Mouse (Mus musculus): ENCODE data around the gene Mak.
A peak's percentile ranks its signal among the peaks of the same experiment; 100 is the strongest.

The Mak gene

DNA sequence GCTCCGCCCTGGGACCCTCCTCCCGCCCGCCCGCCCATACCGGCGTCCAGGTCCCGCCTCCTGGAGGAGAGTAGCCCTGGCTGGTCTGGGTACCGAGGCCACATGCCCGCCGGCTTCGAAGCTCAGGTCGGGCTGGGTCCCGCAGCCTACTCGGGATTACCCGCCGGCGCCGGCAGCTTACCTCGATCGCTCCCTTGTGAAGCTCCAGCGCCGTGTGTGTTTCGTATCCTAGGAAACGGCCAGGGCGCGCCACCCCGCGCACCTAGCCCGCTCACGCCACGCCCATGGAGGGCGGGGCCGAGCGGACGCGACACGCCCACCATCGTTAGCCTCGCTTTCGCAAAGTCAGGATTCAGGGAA, at the start of gene Mak:
Mak (minus strand) TSS at position 286 of the 360 bp plus-strand sequence.
- peak; percentile 18 to 40 for DNase-seq (ENCODE audit: low spot score in 2 of 2)

DNA sequence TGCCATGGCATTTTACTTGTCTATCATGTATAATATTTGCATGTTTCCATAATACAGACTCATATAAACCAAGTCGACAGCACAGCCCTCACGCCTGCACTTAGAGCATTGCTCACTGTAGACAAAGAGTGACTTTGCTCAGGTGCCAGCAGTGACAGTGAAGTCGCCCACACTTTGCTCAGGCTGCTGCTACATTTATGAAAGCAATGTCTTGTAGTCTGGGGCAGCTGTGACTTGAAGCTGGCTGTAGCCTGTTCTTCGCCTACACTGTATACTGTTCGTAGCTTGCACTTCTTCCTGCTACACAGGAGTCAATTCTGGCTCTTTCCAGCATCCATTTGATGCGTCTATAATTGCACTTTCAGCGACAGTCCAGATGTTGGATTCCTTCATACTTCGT, 49.6 kb upstream of the Mak start:
- no peak for DNase-seq (ENCODE audit: low spot score in 2 of 2)

DNA sequence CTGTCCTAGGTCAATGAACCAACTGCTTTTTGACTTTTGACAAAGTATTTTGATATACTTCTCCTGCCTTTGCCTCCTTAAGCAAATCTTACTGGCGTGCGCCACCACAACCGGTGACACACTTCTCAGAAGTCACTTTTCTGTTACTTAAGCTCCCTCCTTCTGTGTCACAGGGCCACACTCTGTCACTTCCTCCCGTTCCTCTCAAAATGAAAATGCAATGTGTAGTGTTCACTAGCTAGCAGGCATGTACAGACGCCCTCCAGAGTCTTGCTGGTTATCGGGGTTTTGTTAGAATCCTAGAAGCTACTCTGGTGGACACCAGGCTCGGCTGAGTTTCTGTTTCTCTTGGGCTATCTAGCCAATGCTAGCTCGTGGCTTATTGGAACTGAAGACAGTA, 48.8 kb upstream of the Mak start:
- no peak for DNase-seq (ENCODE audit: low spot score in 2 of 2)

DNA sequence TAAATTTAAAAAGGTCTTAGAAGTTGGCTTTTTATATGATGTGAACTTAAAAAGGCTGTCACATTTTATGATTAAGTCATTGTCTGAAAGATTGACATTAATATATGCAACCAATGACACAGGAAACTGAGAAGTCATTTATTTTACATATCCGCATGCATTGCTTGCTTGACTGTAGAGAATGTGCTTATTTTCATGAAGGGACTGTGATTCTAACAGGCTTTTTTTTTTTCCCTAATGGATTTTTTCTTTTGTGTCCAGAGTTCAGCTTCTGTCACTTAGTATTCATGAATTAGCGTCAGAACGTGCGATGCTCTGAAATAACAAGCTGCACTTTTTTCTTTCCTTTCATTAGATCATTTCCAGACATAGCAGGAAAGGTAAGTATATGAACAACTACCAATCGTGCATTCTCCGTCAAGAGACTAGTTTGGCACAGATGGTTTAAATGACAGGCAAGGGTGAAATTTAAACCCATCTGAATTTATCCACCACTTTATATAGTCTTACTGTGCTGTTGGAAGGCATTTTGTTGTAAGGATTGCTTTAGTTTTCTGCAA, 44.2 kb upstream of the Mak start:
- no peak for DNase-seq (ENCODE audit: low spot score in 2 of 2)

DNA sequence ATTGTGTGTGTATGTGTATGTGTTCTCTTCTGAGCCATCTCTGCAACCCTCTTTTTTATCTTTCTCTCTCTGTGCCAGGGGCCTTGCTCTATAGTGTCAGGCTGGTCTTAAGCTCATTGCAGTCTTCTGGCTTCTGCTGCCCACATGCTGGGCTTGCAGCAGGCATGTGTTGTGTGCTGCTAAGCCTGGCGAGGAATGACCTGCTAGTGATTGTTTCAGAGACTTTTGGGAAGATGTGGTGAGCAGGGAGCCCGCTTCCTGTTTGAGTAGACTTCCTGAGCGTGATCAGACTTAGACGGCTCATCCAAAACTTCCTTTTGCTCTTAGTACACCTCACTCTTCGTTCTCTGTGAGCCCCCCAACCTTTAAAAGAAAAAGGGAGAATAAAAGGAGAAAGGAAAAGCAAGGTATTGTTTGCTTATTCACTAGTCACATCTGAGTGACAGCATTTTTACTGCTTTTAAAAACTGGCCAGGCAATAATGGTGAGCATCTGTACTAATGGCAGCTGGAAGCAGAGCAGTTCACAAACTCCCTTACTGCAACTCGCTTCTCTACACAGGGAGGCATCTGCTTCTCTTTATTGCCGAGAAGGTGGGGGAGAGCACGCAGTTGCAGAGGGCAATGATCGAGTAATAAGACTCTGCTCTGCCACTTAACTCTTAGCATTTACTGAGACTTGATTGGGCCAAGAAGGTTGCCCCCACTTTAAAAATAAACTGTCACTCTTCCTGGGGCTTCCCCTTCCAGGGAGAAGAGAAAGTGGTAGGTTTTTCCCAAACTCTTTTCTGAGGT, 39.8 kb upstream of the Mak start:
- DNase-seq (ENCODE audit: low spot score in 2 of 2): no peak

DNA sequence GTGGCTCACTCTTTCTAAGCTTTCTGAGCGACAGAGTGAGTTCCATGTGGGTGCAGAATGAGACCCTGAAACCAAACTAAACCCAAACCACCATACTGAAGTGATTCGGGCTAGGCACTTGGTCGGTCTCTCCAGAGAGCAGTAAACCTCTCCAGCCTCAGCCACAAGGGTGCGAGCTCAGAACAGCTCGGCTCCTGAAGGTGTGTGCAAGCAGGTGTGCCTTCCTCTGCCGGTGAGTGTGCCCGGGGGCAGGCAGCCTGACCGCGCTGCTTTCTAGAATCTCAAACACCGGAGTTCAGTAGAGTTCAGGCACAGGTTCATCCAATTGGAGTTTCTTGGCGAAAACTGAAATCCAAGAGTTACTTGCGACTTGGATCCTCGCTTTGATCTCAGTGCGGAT, 34.4 kb upstream of the Mak start, which contains the start of gene Sycp2l:
Sycp2l (plus strand) TSS at position 368 of the 400 bp plus-strand sequence.
- DNase-seq (ENCODE audit: low spot score in 2 of 2): no peak

DNA sequence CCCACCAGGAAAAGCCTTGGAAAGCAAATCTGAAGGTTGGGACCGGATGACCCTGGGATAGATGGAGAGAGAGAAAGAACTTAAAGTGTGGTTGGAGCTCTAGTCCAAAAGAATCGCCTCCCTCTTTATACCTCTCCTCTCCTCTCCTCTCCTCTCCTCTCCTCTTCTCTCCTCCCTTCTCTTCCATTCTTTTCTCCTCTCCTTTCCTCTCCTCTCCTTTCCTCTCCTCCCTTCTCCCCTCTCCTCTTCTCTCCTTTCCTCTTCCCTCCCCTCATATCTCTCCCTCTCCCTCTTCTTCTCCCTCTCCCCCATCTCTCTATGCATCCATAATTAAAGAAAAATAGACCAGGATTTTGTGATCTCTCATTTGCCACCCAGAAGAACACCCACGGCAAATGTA, 31.4 kb upstream of the Mak start, which contains the start of gene Gcm2:
Gcm2 (minus strand) TSS at position 101 of the 400 bp plus-strand sequence.
- DNase-seq (ENCODE audit: low spot score in 2 of 2): no peak

DNA sequence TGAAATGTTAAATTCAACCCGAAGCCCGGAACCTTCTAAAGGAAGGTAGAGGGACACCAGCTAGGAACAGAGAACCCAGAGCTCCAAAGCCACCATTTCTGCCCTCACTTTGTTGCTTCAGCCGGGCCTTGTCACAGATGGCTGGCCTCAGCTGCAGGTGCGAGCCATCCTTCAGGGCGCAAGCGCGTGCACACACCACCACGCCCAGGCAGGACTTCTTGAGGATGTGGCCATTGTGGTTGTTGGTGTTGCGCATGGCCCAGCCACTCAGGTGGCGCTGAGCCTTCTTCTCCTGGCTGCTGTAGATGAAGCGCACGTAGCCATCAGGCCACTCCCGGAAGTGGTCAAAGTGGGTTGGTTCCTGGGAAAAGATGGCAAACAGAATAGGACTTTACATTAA, 26.0 kb upstream of the Mak start:
- DNase-seq (ENCODE audit: low spot score in 2 of 2): no peak

DNA sequence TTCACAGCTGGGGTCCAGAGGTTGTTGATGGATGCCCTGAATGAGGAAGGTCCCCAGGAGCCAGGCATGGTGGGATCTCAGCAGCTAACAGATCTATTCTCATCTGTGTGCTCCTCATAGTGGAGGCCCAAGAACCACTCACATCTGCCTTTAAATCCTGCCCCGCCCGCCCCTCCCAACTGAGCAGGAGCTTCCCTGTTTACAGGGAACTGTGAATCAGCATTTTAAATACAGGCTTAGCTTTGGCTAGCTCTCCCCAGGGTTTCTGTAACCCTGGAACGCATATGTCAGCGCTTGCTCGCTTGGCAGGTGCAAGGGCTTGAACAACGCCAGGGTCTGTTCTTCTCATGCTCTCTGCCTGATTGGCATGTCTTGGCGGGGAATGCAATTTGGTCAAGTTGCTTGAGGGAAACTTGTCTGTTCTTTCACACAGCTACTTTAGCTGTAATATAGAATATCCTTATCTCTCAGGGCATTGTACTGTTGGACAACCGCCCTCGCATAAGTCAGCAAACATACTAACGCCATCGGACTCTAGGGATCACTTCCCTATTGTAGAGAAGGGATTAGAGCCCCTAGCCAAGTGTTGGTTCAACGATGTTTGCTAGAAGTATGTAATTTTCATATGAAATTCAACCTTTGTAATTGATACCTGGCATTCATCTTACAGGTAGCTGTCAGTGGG, 24.5 kb upstream of the Mak start:
- DNase-seq (ENCODE audit: low spot score in 2 of 2): no peak

DNA sequence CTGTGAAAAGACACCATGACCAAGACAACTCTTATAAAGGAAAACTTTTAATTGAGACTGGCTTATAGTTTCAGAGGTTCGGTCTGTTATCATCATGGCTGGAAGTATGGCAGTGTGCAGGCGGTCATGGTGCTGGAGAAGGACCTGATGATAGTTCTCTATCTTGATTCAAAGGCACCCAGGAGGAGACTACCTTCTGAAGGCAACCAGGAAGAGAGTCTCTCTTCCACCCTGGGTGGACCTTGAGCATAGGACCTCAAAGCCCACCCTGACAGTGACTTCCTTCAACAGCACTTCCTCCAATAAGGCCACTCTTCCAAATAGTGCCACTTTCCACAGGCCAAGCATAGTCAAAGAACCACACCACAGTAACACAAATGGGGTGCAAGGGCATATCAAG, 20.5 kb upstream of the Mak start:
- DNase-seq (ENCODE audit: low spot score in 2 of 2): no peak

DNA sequence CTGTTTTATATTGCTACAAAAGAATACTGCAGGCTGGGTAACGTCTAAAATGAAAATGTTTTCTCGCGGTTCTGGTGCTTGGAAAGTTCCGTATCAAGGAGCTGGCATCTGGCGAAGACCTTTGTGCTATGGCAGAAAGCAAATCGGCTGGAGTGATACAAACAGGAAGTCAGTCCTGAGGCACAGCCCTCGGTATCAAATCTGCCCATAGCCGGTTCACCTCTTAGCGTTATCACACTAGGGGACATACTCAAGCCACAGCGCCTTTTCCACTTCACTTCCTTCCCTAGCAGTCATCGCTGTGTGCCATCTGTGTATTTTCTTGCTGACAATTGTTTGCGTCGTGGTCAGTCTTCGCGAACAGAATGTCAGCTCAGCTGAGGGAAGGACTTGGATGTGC, 18.8 kb upstream of the Mak start:
- no peak for DNase-seq (ENCODE audit: low spot score in 2 of 2)

DNA sequence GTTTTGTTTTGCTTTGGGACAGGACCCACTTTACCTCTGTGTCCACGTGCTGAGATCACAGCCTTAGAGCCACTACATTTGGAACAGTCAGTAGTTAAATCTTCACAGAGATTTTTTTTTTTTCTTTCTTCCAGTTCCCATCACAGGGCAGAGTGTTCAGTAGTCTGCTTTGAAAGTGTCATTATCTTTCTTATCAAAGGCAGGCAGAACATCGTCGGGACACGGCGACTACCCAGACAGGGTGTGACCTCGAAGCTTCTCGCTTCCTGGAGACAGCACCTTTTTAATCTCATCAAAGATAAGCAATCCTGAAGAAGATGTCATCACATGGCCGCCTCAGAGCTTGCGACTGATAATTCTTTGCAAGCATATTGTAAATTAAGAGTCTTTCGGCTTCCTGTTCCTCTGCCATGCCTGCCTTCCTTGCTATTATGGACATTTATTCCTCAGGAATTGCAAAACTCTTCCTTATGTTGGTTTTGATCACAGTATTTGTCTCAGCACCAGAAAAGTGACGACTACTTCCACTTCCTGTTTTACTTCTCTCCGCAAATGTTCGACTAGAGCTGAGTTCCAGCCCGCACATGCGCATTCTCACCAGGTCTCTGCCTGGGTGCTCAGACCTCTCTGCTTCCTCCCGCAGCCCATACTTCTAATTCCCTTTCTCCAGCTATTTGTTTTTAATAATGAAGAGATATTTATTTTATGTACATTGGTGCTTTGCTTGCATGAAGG, 18.0 kb upstream of the Mak start:
- peak; percentile 36 to 49 for DNase-seq (ENCODE audit: low spot score in 2 of 2)

DNA sequence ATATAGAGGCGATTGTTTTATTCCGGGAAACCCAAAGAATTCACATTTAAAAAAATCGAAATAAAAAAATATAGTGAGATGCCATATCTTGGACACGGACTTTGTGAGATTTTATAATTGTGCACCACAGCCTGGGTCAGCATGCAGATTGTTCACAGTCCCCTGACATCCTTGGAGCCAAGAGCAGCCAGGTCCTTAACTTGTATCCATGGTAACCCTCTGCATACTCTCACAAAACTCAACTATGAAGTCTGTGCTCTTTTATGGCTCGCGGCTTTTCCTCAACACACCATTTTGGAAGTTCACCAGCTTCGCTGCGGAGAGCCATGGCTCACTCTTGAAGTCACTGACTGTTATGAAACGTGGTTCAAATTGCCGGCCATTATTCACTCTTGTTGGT, 14.7 kb upstream of the Mak start:
- no peak for DNase-seq (ENCODE audit: low spot score in 2 of 2)

DNA sequence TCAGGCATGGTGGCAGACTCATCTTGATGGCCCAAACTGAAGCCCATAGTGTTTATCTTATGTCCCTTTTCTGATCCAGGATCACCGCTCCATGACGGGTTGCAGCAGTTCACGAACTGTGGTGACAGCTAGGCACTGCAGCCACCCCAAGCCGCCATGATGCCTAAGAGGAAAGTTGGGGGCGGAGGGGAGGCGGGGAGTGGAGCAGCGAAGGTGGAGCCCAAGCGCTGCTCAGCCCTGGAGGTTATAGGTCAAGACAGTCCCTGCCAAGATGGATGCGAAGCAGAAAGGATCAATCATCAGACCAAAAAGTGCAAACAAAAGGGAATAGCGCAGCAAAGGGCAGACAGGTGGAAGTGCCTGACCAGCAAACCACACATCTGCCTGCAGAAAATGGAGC, 11.8 kb upstream of the Mak start:
- DNase-seq (ENCODE audit: low spot score in 2 of 2): no peak

DNA sequence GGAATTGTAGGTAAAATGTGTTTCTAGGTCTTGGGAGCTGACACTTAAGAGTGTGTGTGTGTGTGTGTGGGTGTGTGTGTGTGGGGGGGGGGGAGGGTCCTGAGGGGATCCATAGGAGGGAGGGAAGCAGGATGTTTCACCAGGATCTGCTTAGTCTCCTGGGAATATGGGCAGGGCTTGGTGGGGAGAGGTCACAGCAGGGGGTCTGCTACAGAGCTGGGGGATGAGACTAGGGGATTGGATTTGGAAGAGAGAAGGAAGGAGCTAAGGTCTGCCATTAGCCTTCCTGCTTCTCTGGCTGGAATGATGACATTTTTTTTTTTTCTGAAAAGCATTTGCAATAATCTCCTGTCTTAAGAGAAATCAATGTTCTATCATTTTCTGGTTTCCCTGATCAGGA, 9.2 kb upstream of the Mak start:
- no peak for DNase-seq (ENCODE audit: low spot score in 2 of 2)

DNA sequence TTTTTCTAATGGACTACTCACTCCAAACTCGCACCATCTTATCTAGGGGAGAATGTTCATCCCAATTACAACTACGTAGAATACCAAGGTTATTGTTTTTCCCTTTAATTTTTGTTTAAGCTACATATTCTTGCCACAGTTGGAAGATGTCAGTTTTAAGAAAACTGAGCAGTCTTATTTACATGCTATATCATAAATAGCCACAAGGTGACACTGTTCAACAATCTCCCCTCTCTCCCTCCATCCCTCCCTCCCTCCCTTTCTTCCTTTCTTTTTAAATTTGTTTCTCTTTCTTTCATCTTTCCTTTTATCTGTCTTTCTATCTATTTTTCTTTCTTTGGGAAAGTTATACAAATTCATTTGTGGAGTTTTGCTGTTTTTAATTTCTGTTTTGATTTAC, 5.6 kb upstream of the Mak start:
- DNase-seq (ENCODE audit: low spot score in 2 of 2): no peak

DNA sequence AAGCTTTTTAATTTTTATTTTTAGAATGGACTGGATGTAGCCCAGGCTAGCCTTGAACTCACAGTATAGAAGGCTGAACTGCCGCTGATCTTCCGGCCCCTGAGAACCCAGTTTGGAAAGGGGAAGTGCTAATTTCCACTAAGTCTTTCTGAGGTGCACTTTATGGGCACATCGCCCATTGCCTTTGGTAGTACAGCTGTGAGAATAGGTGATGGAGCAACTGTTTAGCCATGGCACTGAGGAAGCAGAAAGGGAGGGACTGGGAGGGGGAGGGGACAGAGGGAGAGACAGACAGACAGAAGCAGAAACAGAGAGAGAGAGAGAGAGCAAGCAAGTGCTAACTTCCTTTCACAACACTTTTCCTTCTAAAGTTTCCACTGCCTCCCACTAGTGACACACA, 5.0 kb upstream of the Mak start:
- no peak for DNase-seq (ENCODE audit: low spot score in 2 of 2)

DNA sequence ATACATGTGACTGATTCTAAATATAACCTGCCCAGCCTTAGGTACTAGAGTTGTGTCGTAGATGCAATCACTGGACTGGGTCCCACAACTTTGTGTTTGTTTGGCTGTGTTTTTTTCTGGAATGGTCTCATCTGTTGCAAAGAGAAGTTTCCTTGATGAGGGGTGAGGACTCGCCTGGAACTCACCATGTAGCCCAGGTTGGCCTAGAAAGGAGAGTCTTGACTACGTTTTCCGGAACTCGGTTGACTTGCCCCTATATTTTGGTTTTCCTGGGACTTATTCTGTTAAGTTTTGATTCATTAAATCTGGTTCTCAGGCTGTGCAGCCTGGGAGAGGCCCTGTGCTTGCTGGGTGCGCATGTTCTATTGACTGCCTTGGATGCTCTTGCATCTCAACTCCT, 1.2 kb upstream of the Mak start:
- no peak for DNase-seq (ENCODE audit: low spot score in 2 of 2)

DNA sequence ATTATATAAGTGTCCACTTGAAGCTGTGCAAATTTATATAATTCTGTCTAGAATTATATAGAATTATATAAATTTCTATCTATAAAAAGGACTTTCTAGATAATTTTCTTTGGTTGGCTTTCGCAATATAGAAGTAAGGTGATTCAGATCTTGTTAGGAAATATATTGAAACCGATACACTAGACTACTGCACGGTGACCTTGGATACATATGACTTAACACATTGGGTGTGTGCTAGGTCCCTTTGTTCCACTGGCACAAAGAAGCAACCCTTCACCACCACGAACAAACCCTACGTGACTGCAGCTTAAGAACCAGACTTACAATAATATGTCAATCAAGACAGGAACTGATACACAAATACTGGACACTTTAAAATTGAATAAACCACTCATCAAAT, 353 bp upstream of the Mak start:
- no peak for DNase-seq (ENCODE audit: low spot score in 2 of 2)

DNA sequence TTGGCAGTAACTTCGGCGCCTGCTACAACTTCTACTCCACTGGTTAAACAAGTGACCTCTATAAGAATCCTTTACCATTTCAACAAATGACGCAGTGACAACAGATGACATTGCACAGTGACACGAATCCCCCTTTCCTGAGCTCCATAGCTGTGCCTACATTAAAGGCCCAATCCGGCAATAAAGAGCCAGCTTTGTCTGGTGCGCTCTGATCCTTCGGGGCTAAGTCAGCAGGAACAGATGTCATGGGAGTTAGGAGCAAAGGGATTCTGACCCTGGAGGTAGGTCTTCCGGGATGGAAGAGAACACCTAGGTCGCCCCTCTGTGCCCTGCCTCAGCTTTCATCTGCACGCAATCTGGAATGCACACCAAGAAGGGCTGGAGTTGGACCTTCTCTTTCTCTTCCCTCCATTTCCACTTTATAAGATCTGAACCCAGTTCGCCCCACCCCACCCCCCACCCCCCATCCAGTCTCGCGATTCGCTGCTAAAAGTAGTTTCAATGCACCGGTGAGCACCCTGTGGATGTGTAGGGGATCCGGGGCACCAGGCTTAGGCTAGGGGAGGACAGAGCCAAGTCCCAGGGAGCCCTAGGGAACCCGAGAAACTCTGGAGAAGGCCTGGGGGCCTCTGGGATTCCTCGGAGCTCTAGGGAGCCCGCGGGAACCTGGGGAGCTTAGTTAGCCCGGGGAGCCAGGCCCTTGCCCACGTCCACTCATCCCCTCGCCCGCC, 651 bp downstream of the Mak start:
- no peak for DNase-seq (ENCODE audit: low spot score in 2 of 2)

DNA sequence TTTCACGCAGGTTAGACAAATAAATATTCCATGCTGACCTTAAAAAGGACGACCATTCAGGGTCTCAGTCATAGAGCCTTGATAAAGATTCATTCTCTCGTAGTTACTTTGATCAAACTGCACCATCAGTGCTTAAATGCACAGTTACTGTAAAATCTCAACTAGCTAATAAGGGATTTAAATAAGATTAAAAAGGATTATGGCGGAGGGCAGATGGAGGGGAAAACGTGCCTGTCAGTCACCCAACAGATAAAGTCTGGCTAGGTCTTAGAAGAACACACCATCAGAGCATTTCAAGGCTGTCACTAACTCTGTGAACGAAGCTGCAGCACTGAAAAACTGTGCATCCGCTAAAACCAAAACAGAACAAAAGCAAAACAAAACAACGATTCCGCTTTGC, 1.6 kb downstream of the Mak start:
- DNase-seq (ENCODE audit: low spot score in 2 of 2): no peak

DNA sequence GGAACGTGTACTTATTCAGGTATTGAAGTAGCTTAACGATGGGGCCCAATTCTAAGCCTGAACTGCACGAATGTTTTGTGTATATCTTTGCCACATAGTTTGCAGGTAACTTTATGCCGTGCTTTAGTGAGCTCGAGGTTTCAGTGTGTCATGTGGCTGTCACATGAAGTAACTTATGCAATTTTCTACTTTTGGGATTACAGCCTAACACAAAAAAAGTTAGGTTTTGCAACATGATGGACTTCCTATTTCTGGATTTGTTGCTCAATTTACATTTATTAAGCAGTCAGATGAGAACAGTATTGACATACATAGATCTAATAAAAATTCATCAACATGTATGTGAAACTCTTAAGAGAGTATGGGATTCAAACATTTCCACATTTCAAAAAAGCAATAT, 5.7 kb downstream of the Mak start:
- no peak for DNase-seq (ENCODE audit: low spot score in 2 of 2)
